Mouse (Mus musculus) megakaryocyte, adult 5-6 weeks (primary cell): ENCODE results near the gene Zbtb2. TPM values are rescaled to one million over a fixed set of nuclear protein-coding genes. Genes with fewer than 3 reads are reported as not detected.

Experiments
- ATAC-seq: 2 replicates; pipeline ENCODE4 v1.8.0; 2016; ENCODE audit warnings: mild to moderate bottlenecking, inconsistent platforms; ENCODE audit not compliant: poor library complexity, severe bottlenecking
- total RNA-seq, 2 experiments: library from RNA; stranded (forward) in 1 of 2; stranded (reverse) in 1 of 2; fragments of 153-499, 151-499 nt in 1 of 2; fragments of 221-1000, 200-1000 nt in 1 of 2; gene quantifications; 2 replicates each; pipeline versions ENCODE4 v1.2.3 to v1.2.4; 2015 to 2017

Zbtb2 gene
- total RNA-seq, 2 experiments from 2014 or later, result 10.8 to 12.8 TPM

- ATAC-seq, result peak; percentile 84
These were observed 1.0 kb downstream of the Zbtb2 start for GRCm38 (mm10) chr10:4386609-4387591.

GRCm38 (mm10) chr10:4384244-4384643 lies 3.7 kb downstream of the Zbtb2 start:
- no peak for ATAC-seq

GRCm38 (mm10) chr10:4380748-4381147 lies 7.2 kb downstream of the Zbtb2 start:
- ATAC-seq, result no peak

GRCm38 (mm10) chr10:4376931-4377330 lies 11.0 kb downstream of the Zbtb2 start:
- ATAC-seq, result no peak

GRCm38 (mm10) chr10:4376461-4376860 lies 11.4 kb downstream of the Zbtb2 start:
- ATAC-seq, result no peak

GRCm38 (mm10) chr10:4375267-4375666 lies 12.6 kb downstream of the Zbtb2 start:
- peak; percentile 49; the same call in 1 of the 2 replicates for ATAC-seq

- ATAC-seq, result no peak
These were observed 13.2 kb downstream of the Zbtb2 start for GRCm38 (mm10) chr10:4374734-4375133.

DNA sequence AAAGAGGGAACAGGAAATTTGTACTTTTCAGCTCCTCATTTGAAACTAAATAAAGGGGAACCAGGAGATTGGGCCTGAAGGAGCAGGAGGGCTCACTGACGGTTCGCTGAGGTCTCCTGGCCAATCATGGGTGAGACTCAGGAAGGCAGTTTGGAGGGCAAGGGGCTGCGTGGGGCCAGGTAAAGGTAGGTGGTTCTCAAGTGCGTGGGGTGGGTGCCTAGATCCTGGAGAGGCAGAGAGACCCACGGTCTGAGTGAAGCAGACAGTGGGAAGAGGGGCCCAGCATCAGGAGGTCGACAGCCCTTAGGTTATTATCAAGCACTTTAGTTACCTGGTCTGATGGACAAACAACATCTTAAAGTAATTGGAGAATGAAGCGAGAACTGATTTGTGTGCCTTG lies 13.7 kb downstream of the Zbtb2 start:
- no peak for ATAC-seq

DNA sequence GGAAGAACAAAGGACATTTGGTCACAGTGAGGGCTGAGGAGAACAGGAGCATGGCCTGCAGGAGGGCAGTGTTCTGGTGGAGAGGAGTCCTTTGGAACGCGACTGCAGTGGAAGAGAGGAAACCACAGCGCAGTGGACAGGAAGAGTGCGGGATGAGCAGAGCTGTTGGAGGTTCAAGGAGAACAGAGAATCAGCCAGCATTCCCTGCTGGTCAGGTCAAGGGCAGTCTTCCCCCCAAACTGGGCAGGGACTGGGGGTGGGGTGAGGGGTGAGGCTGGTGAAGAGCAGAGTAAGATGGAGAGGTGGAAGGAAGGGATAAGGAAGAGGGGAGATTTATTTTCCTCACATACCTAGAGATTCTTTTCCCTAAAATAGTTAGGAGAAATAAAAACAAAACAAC lies 14.3 kb downstream of the Zbtb2 start:
- ATAC-seq, result no peak

DNA sequence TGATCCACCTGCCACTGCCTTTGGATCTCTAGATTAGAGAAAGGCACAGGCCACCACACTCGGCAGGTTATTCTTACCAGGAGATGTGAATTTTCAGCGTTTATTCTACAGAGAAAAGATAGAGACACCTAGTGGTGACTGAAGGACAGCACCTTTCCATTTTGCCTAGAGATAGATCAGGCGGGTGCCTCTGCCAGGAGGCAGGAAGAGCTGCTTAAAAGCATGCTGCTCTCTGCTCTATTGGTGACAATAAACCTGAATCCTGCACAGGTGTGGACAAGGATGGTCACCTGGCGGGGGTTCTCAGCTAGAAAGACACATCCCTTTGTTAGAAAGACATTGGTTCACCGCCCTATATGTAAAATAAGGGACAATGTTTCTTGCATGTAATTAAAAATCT lies 15.9 kb downstream of the Zbtb2 start:
- ATAC-seq, result no peak

GRCm38 (mm10) chr10:4370105-4370504 lies 17.8 kb downstream of the Zbtb2 start:
- no peak for ATAC-seq

DNA sequence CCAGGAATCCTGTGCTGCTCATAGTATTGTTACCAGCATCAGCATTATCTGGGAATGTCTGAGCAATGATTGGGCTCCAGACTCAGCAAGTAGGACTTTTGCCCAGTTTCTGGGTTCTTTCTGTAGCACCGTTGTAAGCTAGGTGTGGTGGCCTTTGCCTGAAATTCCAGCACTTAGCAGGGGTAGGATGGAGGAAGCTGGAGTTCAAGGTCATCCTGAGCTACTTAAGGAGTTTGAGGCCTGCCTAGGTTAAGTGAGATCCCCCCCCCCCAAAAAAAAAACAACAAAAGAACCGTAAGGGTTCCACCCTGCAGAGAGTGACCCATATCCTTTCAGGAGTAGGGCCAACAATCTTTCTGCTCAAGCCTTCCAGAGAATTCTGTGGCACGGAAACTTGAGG lies 23.3 kb downstream of the Zbtb2 start:
- no peak for ATAC-seq

GRCm38 (mm10) chr10:4357435-4357834 lies 30.5 kb downstream of the Zbtb2 start:
- no peak for ATAC-seq

- peak; percentile 25; the same call in 1 of the 2 replicates for ATAC-seq
These were observed 31.3 kb downstream of the Zbtb2 start for GRCm38 (mm10) chr10:4356640-4357039.

GRCm38 (mm10) chr10:4355882-4356451 lies 31.9 kb downstream of the Zbtb2 start:
- peak; percentile 52 for ATAC-seq

GRCm38 (mm10) chr10:4354371-4355260 lies 33.3 kb downstream of the Zbtb2 start:
- ATAC-seq, result no peak

- ATAC-seq, result no peak
These were observed 40.3 kb downstream of the Zbtb2 start for GRCm38 (mm10) chr10:4347591-4347990.

- no peak for ATAC-seq
These were observed 40.8 kb downstream of the Zbtb2 start for GRCm38 (mm10) chr10:4347136-4347492.

DNA sequence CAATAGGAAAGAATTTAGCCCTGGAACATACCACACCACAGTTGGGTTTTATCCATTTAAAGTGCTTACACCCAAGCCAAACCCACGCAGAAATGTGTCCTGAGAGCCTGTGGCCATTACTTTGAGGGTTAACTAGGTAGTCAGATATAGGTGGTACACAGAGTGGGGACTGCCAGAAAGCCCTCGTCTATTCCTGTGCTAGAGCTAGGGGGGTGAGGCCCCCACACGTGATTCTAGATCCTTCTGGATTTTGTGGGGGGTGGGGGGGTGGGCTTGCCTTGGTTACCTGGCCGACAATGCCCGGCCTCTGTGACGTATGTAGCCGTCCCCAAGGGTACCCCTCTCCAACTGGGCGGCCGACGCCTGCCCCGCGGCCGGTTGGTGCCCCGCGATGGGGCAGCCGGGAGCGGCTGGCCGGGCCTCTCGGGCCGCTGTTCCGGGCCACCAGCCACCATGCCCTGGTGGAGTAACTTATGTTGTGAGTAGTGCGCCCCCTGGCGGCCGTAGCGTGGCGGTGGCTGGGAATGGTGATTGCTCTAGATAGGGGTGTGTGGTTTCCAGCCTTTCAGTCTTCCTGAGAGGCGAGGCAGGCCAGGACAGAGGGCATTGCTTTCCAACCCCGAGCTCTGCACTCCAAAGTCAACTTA lies 41.3 kb downstream of the Zbtb2 start:
- ATAC-seq, result peak; percentile 100

DNA sequence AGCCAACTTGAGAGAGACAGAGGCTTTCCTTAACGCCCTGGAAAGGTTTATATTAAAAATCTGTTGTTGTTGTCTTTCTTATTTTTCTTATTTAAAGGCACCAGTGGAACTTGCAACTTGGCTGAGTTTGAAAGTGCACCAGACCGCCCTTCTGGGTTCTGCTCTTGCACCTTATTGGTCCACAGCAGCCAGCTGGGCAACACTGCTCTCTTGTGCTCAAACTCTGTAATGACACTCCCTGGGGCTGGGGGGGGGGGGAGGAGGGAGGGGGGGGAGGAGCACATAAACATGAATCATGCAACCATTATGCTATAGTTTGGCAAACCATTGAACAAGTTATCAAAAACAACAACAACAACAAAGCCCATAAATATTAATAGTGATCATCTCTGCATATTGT lies 46.5 kb downstream of the Zbtb2 start:
- peak; percentile 94 for ATAC-seq
